Mouse (Mus musculus) urinary bladder, postnatal 36 days (tissue): Measurements from ENCODE around the gene Mgat4e.

Source experiments
- DNase-seq, 2 experiments: peaks; one replicate each; pipeline ENCODE4 v3.0.0; 2022; ENCODE audit warnings: low spot score in 2 of 2, mixed read lengths in 1 of 2

Gene Mgat4e

DNA sequence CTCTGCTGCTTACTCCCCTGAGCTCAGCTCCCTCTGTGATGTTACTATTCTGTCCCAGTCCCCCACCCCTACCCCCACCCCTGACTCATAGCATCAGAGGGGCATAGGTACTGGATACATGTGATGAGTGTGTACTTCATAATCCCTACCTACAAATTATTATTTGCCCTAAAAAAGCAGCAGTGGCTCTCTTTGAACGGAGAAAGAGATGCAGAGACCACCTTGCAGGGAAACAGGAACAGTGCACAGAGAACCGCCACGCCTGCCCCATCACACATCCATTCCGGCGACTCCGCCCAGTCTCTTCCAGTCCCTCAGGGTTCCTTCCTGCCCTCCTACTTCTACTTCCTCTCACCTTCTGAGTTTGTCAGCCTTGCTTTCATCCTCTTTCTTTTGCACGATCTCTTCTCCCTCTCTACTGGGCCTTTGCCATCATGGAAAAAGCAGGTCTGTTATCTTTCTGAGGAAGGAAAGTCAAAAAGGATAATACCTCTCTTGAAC lies at the start of gene Mgat4e:
Mgat4e (minus strand) TSS at position 51 of the 501 bp plus-strand sequence.
- DNase-seq: no peak

GRCm38 (mm10) chr1:134597339-134598054 lies 48.0 kb upstream of the Mgat4e start:
- DNase-seq: no peak

GRCm38 (mm10) chr1:134591773-134592172 lies 42.3 kb upstream of the Mgat4e start:
- no peak for DNase-seq

- DNase-seq: no peak
Measured at GRCm38 (mm10) chr1:134589676-134590075, 40.2 kb upstream of the Mgat4e start.

- no peak for DNase-seq
Measured at GRCm38 (mm10) chr1:134583560-134583959, 34.1 kb upstream of the Mgat4e start.

- no peak for DNase-seq
Measured at GRCm38 (mm10) chr1:134580796-134581195, 31.3 kb upstream of the Mgat4e start.

- DNase-seq: no peak
Measured at GRCm38 (mm10) chr1:134577384-134578120, 28.1 kb upstream of the Mgat4e start.

GRCm38 (mm10) chr1:134573932-134574315 lies 24.4 kb upstream of the Mgat4e start:
- no peak for DNase-seq

GRCm38 (mm10) chr1:134573300-134573931 lies 23.9 kb upstream of the Mgat4e start:
- DNase-seq: no peak

GRCm38 (mm10) chr1:134570631-134571030 lies 21.1 kb upstream of the Mgat4e start:
- no peak for DNase-seq

GRCm38 (mm10) chr1:134570171-134570570 lies 20.7 kb upstream of the Mgat4e start:
- no peak for DNase-seq

DNA sequence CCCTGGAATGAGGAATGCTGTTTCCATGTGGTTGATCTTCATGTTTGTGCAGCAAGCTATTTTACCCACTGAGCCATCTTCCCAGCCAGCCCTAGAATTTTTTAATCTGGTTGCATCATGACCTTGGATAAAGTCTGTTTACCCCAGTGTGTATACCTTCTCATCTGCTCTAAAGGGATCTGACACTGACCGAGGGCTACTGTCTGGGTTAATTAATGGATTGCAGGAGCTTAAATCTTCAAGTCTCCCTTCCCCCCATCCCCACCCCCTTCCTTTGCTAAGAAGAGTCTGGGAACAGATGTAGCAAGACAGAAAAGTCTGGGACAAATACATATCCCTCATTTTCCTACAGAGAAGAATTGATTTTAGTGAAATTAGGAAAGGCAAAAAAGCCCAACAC lies 18.0 kb upstream of the Mgat4e start:
- no peak for DNase-seq

GRCm38 (mm10) chr1:134563726-134564125 lies 14.2 kb upstream of the Mgat4e start:
- DNase-seq: no peak

DNA sequence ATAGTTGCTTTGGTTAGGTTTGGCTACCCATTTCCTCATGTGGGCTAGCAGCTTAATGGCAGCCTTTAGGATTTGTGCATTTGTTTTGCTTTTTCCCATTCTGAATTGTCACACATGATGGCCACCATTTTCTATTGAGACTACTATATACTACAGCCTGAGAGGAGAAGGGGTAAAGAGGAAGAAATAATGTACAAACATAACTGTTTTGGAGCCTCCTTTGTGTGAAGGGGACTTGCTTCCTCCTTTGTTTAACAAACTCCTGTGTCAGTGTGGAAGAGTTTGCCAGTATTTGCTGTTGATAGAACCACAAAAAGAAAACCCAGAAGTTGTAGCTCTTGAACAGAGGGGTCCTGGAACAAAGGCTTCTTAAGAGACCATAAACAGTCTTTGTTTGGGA lies 13.0 kb upstream of the Mgat4e start:
- DNase-seq: no peak

- no peak for DNase-seq
Measured at GRCm38 (mm10) chr1:134561770-134562143, 12.3 kb upstream of the Mgat4e start.

GRCm38 (mm10) chr1:134560801-134561769 lies 11.6 kb upstream of the Mgat4e start:
- peak in 1 of 2 experiments; percentile 21 for DNase-seq

DNA sequence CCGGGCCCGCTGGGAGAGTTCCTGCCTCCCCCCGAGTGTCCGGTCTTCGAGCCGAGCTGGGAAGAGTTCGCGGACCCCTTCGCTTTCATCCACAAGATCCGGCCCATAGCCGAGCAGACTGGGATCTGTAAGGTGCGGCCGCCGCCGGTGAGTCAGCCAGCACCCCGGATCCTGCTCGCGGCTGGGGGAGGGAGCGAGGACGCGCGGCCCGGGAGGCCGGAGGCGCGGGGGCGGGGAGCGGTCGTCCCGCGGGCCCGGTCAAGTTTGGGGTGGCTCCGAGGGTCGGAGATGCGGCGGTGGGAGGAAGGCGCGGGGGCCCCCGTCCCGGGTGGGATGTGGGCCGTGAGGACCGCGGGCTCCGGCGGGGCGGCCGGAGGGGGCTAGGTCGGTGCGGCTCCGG lies 10.9 kb upstream of the Mgat4e start:
- DNase-seq: peak in 1 of 2 experiments; percentile 42

- peak; percentile 91 to 92 for DNase-seq
Measured at GRCm38 (mm10) chr1:134559976-134560375, 10.5 kb upstream of the Mgat4e start, which contains the start of gene Kdm5b. Kdm5b (plus strand) TSS chr1:134560171.

- no peak for DNase-seq
Measured at GRCm38 (mm10) chr1:134559226-134559625, 9.7 kb upstream of the Mgat4e start.

DNA sequence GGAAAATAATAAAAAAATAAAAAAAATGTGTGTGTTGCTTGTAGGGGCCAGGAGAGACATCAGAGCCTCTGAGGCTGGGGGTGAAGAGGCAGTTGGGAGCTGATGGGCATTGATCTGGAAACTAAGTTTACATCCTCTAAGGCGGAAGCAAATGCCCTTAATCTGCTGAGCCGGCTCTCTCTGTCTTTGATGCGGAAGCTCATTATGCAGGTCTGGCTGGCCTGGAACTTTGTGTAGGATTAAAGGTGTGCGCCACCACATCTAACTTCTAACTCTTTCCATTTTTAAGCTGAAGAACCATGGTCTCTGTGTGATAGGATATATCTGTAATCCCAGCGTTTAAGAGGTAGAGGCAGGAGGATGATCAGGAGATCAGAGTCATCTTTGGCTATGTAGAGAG lies 9.0 kb upstream of the Mgat4e start:
- DNase-seq: no peak

GRCm38 (mm10) chr1:134556671-134557218 lies 7.3 kb upstream of the Mgat4e start:
- DNase-seq: peak; percentile 91 to 96
